Mouse (Mus musculus) ES-E14 (cell line): Measurements from ENCODE around the gene Gm26620. TPM values are rescaled to one million over a fixed set of nuclear protein-coding genes. Genes with fewer than 3 reads are reported as not detected.
A peak's percentile ranks its signal among the peaks of the same experiment; 100 is the strongest.

Experiments used
- DNase-seq: peaks from one replicate; pipeline ENCODE4 v3.0.0-alpha.2; 2013; ENCODE audit warnings: low read depth, low spot score
- H3K27ac ChIP-seq: 2 replicates; pipeline ENCODE4 v1.5.1; 2012; ENCODE audit warnings: low read depth, mild to moderate bottlenecking, low read length, moderate library complexity, mixed read lengths; ENCODE audit not compliant: poor library complexity, insufficient read depth, severe bottlenecking
- H3K36me3 ChIP-seq: 2 replicates; pipeline ENCODE4 v1.6.1; 2012; ENCODE audit warnings: mild to moderate bottlenecking, low read length, moderate library complexity, mixed read lengths; ENCODE audit not compliant: control insufficient read depth, poor library complexity, insufficient read depth, severe bottlenecking
- H3K4me1 ChIP-seq, 2 experiments: fragments of 150-350 bp in 1 of 2; sonication (generic) in 1 of 2; 2 replicates each; pipeline ENCODE4 v1.6.1; 2012; ENCODE audit warnings: low read length in 2 of 2, mild to moderate bottlenecking in 1 of 2, mixed read lengths in 1 of 2; ENCODE audit not compliant: control insufficient read depth in 2 of 2, insufficient read depth in 2 of 2, poor library complexity in 1 of 2
- H3K4me3 ChIP-seq, 2 experiments: fragments of 150-350 bp in 1 of 2; sonication (generic) in 1 of 2; 2 replicates each; pipeline ENCODE4 v1.5.1; 2012; ENCODE audit warnings: low read length in 2 of 2, low read depth in 1 of 2, mild to moderate bottlenecking in 1 of 2, mixed read lengths in 1 of 2; ENCODE audit not compliant: insufficient read depth in 1 of 2, poor library complexity in 1 of 2, severe bottlenecking in 1 of 2
- H3K9ac ChIP-seq: 2 replicates; pipeline ENCODE4 v1.6.1; 2012; ENCODE audit warnings: low read depth, mild to moderate bottlenecking, low read length, mixed read lengths; ENCODE audit not compliant: poor library complexity, insufficient read depth, severe bottlenecking
- H3K9me3 ChIP-seq: fragments of 150-350 bp; sonication (generic); 2 replicates; pipeline ENCODE4 v1.6.1; 2012; ENCODE audit warnings: low read depth, mild to moderate bottlenecking, low read length; ENCODE audit not compliant: control insufficient read depth, insufficient read depth
- CHD2 ChIP-seq: IDR thresholded peaks from 2 replicates; pipeline ENCODE4 v1.6.1; 2014; ENCODE audit warnings: mild to moderate bottlenecking, low read depth, low read length, inconsistent platforms
- HCFC1 ChIP-seq: IDR thresholded peaks from 2 replicates; pipeline ENCODE4 v1.6.1; 2012; ENCODE audit warnings: low read length, inconsistent platforms, borderline replicate concordance; ENCODE audit not compliant: insufficient read depth
- MAFK ChIP-seq: IDR thresholded peaks from 2 replicates; pipeline ENCODE4 v1.6.1; 2014; ENCODE audit warnings: mild to moderate bottlenecking, low read depth, low read length, inconsistent platforms; ENCODE audit not compliant: insufficient read depth
- ZC3H11A ChIP-seq: IDR thresholded peaks from 2 replicates; pipeline ENCODE4 v1.6.1; 2012; ENCODE audit warnings: low read depth, mild to moderate bottlenecking, inconsistent platforms, low read length, borderline replicate concordance
- ZNF384 ChIP-seq: IDR thresholded peaks from 2 replicates; pipeline ENCODE4 v1.6.1; 2012; ENCODE audit warnings: low read depth, low read length, inconsistent platforms
- in situ Hi-C, 2 experiments: fragments of 600-800 bp; cut with MboI; formaldehyde crosslinking; loops; one replicate each; pipeline ENCODE4 v1.15.1; 2025; ENCODE audit warnings: low sequenced_read_pairs in 2 of 2, inconsistent platforms in 1 of 2; ENCODE audit not compliant: unreplicated experiment in 2 of 2
- total RNA-seq: library from RNA; depleted of rRNA; stranded (reverse); fragments of 300-350 nt; gene quantifications from 2 replicates; pipeline ENCODE4 v1.2.3, GENCODE M21; 2012

Gm26620 gene
- total RNA-seq, 1 experiment: 2.8 TPM

GRCm38 (mm10) chr1:170866992-170867690, 17.7 kb upstream of the Gm26620 start:
- Histone ChIP-seq H3K9ac (peak overlapping the region; percentile 96), H3K4me1 (peaks cover 2 to 6% of the 10 kb centered on the region in 2 experiments; a peak in 2 of 4 replicates), H3K9me3 (no peaks in the 10 kb centered on the region), H3K27ac (peak overlapping the region; percentile 49; the same call in 1 of the 2 replicates), H3K36me3 (no peaks in the 10 kb centered on the region), H3K4me3 (peak overlapping the region; percentile 87 to 99)
- in situ Hi-C loops: no loop called here
- TF ChIP-seq ZC3H11A (no peak), CHD2 (no peak), HCFC1 (no peak), ZNF384 (no peak), MAFK (no peak)
- DNase-seq: no peak

GRCm38 (mm10) chr1:170867691-170868105, 17.2 kb upstream of the Gm26620 start, which contains the start of gene Atf6:
Atf6 (minus strand) TSS chr1:170867771.
- peak; percentile 91 for DNase-seq
- in situ Hi-C loops: no loop called here
- Histone ChIP-seq H3K4me1 (peaks cover 2 to 6% of the 10 kb centered on the region in 2 experiments; a peak in 2 of 4 replicates), H3K9ac (peak within 1 kb of the TSS; percentile 96), H3K9me3 (no peaks in the 10 kb centered on the region), H3K27ac (peak within 1 kb of the TSS; percentile 64; the same call in 1 of the 2 replicates), H3K4me3 (peak within 1 kb of the TSS; percentile 87 to 99), H3K36me3 (no peaks in the 10 kb centered on the region)
- TF ChIP-seq HCFC1 (0 out of 2 replicates have a peak, but pooled peaks have one; percentile 50), MAFK (0 out of 2 replicates have a peak, but pooled peaks have one; percentile 41), CHD2 (no peak), ZC3H11A (no peak), ZNF384 (no peak)

GRCm38 (mm10) chr1:170868107-170868904, 16.6 kb upstream of the Gm26620 start:
- DNase-seq: peak; percentile 71
- Histone ChIP-seq H3K4me1 (peaks cover 2 to 6% of the 10 kb centered on the region in 2 experiments; a peak in 2 of 4 replicates), H3K4me3 (peak overlapping the region; percentile 87 to 99), H3K9ac (peak overlapping the region; percentile 92), H3K9me3 (no peaks in the 10 kb centered on the region), H3K36me3 (no peaks in the 10 kb centered on the region), H3K27ac (peak overlapping the region; percentile 64; the same call in 1 of the 2 replicates)
- in situ Hi-C loops: no loop called here
- no peak for TF ChIP-seq CHD2
- TF ChIP-seq MAFK: 0 out of 2 replicates have a peak, but pooled peaks have one; percentile 22
- TF ChIP-seq ZC3H11A: no peak
- TF ChIP-seq ZNF384: no peak
- 0 out of 2 replicates have a peak, but pooled peaks have one; percentile 68 for TF ChIP-seq HCFC1

GRCm38 (mm10) chr1:170868905-170869283, 16.0 kb upstream of the Gm26620 start:
- in situ Hi-C loops: no loop called here
- peak overlapping the region; percentile 87 to 90 for H3K4me3 ChIP-seq
- H3K36me3 ChIP-seq: no peaks in the 10 kb centered on the region
- no peaks in the 10 kb centered on the region for H3K9me3 ChIP-seq
- DNase-seq: no peak
- H3K9ac ChIP-seq: peak overlapping the region; percentile 92
- TF ChIP-seq MAFK: no peak
- no peak for TF ChIP-seq ZNF384
- no peak for TF ChIP-seq CHD2
- no peak for TF ChIP-seq HCFC1
- peaks cover 2 to 6% of the 10 kb centered on the region in 2 experiments; a peak in 2 of 4 replicates for H3K4me1 ChIP-seq
- peak overlapping the region; percentile 64; the same call in 1 of the 2 replicates for H3K27ac ChIP-seq
